Mouse (Mus musculus) megakaryocyte progenitor cell, adult 5-6 weeks (primary cell): ENCODE measurements around the gene Gp5. TPM values are rescaled to one million over a fixed set of nuclear protein-coding genes. Genes with fewer than 3 reads are reported as not detected.
"Not testable (repeated sequence)": the region's sequence is repeated elsewhere in the genome, so short reads cannot be mapped to it uniquely, and the experiment has no call there.

ENCODE experiments used
- ATAC-seq: replicated peaks from 2 replicates; pipeline ENCODE4 v1.8.0; 2016; ENCODE audit warnings: mild to moderate bottlenecking, moderate TSS enrichment, inconsistent platforms; ENCODE audit not compliant: poor library complexity
- total RNA-seq, 2 experiments: library from RNA; stranded (forward) in 1 of 2; stranded (reverse) in 1 of 2; fragments of 157-497, 149-512 nt in 1 of 2; fragments of 200-1000 nt in 1 of 2; gene quantifications; 2 replicates each; pipeline versions ENCODE4 v1.2.3 to v1.2.4; 2015 to 2017

Gp5 gene
- total RNA-seq (2015): 1.1 and 1.5 TPM in 2 replicates
- 0.46 and 1.2 TPM in 2 replicates for total RNA-seq (2017)

GRCm38 (mm10) chr16:30310647-30311046, at the start of gene Gp5:
Gp5 (minus strand) TSS chr16:30310779.
- ATAC-seq: peak; percentile 63

- not testable (repeated sequence) for ATAC-seq
Measured at GRCm38 (mm10) chr16:30353489-30353888, 42.9 kb upstream of the Gp5 start.

- ATAC-seq: no peak
Measured at GRCm38 (mm10) chr16:30314236-30314635, 3.7 kb upstream of the Gp5 start.

- peak; percentile 6; the same call in 1 of the 2 replicates for ATAC-seq
Measured at GRCm38 (mm10) chr16:30310171-30310515, 436 bp downstream of the Gp5 start.

GRCm38 (mm10) chr16:30309395-30310170, 996 bp downstream of the Gp5 start:
- peak; percentile 42 for ATAC-seq

GRCm38 (mm10) chr16:30308616-30309394, 1.8 kb downstream of the Gp5 start:
- ATAC-seq: peak; percentile 32

- ATAC-seq: no peak
Measured at GRCm38 (mm10) chr16:30307961-30308615, 2.5 kb downstream of the Gp5 start.

- ATAC-seq: no peak
Measured at GRCm38 (mm10) chr16:30307306-30307705, 3.3 kb downstream of the Gp5 start.

GRCm38 (mm10) chr16:30306102-30306501, 4.5 kb downstream of the Gp5 start:
- ATAC-seq: no peak

GRCm38 (mm10) chr16:30304236-30304635, 6.3 kb downstream of the Gp5 start:
- no peak for ATAC-seq

- no peak for ATAC-seq
Measured at GRCm38 (mm10) chr16:30303411-30303810, 7.2 kb downstream of the Gp5 start.

GRCm38 (mm10) chr16:30302686-30303085, 7.9 kb downstream of the Gp5 start:
- ATAC-seq: 0 out of 2 replicates have a peak, but pooled peaks have one; percentile 11

- no peak for ATAC-seq
Measured at GRCm38 (mm10) chr16:30299711-30300277, 10.8 kb downstream of the Gp5 start.

GRCm38 (mm10) chr16:30297450-30297849, 13.1 kb downstream of the Gp5 start:
- ATAC-seq: no peak

GRCm38 (mm10) chr16:30296601-30297275, 13.8 kb downstream of the Gp5 start:
- ATAC-seq: no peak

- ATAC-seq: peak; percentile 52
Measured at GRCm38 (mm10) chr16:30295106-30295505, 15.5 kb downstream of the Gp5 start.

- ATAC-seq: no peak
Measured at GRCm38 (mm10) chr16:30290436-30290835, 20.1 kb downstream of the Gp5 start.

GRCm38 (mm10) chr16:30285701-30286100, 24.9 kb downstream of the Gp5 start:
- no peak for ATAC-seq

GRCm38 (mm10) chr16:30283743-30284337, 26.7 kb downstream of the Gp5 start:
- ATAC-seq: peak; percentile 83

- ATAC-seq: peak; percentile 45; the same call in 1 of the 2 replicates
Measured at GRCm38 (mm10) chr16:30282844-30283495, 27.6 kb downstream of the Gp5 start, which contains the start of gene Lrrc15. Lrrc15 (minus strand) TSS chr16:30283256.
